Mouse (Mus musculus): ENCODE results near the gene Tmem132d.
A peak's percentile ranks its signal among the peaks of the same experiment; 100 is the strongest.

Tmem132d gene

DNA sequence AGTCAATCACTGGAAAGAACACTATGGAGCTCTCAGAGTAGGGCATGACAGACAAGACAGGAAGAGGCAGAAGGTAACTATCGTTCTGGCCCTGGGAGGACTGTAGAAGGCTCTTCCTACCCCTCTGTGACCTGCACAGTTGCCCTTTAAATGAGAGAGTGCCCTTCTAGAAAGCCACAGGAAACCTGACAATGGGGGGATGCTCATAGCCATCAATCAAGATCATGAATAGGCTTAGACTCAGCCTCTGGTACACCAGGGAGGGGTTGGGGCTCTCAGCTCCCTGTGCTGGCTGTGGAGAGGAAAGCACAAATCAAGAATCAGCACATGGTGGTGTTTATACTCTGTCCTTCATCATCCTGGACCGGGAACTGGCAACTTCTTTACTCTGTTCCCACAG, 227.2 kb downstream of the Tmem132d start:
- DNase-seq: no peak

DNA sequence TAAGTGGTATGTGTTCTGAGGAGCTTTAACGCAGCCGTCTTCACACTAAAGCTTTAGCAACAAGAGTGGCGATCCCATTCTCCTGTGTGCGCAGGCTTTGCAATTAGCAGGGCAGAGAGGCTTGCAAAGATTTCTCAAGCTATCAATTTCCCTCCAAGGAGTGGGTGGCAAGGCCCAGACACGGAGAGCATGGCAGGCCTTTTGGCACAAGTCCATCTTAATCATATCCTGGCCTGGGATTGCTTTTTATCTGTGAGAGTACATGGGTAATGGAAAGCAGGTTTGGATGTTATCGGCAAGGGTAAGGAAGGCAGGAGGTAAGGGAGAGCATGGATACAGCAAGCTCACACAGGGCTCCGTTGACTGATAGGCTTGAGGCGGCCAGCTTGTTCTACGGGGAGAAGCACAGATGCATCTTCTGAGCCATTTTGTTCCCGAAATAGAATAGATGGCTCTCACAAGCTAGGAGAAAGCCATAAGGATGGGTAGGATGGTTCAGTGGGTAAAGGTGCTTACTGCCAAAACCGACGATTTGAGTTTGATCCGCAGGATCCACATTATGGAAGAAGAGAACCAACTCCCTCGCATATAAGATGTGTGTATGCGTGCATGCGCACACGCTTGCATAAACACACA, 228.1 kb downstream of the Tmem132d start:
- DNase-seq: no peak

DNA sequence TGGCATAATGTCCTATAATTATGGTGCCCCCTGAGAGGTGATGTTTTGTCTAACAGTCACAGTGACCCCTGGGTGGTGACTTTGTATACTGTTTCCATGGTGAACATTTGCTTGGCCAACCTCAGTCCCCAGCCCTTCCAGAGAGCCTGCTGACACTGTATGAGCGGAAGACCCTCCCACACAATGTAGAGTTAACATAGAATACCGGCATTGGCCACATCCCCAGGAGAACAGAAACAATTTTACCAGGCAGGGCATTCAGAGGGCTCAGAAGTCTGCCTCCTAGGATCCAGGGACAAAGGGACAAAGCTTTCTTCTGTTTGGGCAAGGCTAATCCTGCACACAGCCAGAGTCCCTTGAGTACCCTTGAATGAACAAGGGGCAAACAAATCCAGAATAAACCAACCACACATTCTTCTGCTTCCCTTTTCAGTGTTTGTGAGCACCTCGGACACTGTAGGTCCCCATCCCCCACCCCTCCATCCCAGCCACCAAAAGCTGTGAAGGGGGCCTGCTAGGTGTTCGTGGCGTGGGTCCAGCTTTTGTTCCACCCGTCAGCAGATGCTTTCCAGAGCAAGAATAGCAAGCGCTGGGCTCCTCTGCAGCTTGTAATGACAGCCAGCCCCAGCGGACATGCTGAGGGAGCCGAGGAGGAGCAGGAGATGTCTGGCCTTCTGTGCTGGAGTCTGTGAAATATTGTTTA, 228.8 kb downstream of the Tmem132d start:
- peak; percentile 5 to 23 for DNase-seq

DNA sequence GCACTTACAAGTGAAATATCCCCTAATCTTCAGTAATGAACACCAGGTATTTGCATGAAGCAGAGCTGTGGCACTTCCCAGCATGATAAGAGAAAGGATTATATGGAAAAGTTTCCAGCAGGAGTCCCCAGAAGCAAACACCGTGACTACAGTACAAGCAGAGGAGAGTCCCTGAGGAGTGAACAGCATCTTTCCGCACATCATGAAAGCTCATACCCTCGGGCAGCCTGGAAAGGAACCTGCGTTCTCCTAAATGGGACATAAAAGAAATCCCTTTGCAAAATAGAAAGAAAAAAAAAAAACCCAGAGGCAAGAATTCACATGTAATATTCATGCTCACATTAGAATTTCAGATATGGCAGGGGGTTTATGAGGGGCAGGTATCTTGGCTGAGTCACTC, 238.8 kb downstream of the Tmem132d start:
- no peak for DNase-seq

DNA sequence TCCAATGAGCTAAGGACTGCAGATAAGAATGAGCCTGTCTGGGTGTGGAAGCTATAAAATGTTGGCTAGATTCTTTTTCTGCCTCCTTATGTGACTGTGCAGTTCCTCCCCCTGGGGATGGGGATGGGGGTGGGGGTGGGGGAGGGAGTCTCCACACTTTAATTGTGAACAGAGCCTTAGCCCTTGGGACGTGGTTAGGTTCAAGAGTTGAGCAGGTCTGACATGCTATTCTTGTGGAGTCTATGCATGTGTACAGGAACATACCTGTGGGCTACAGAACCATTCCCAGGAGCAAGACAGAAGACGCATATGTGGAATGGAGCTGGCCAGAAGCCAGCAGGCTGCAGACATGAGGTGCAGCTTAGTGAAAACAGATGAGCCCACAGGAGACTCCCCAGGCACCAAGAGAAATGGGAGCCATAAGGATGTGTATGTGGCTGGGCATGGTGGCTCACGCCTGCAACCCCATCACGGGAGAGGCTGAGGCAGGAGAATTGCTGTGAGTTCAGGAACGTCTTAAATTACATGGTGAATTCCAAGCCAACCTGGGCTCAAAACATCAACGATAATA, 240.3 kb downstream of the Tmem132d start:
- DNase-seq: no peak

DNA sequence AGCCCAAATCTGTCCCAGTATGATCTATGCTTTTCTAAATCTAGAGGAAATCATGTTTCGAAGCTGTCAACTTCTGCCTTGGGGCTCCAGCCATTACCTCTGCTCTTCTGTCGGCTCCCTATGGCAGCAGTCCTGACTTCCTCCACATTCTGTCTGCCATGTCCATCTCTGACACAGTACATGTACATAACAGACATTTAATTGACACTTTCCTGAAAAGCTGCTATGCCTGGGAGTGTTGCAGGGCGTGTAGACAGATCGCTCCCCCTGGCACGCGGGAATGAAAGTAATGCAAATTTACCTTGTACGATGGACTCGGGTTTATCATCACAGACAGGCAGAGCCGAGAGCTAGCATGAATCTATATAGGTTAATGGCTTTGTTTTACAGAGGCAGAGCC, 241.2 kb downstream of the Tmem132d start:
- no peak for DNase-seq

DNA sequence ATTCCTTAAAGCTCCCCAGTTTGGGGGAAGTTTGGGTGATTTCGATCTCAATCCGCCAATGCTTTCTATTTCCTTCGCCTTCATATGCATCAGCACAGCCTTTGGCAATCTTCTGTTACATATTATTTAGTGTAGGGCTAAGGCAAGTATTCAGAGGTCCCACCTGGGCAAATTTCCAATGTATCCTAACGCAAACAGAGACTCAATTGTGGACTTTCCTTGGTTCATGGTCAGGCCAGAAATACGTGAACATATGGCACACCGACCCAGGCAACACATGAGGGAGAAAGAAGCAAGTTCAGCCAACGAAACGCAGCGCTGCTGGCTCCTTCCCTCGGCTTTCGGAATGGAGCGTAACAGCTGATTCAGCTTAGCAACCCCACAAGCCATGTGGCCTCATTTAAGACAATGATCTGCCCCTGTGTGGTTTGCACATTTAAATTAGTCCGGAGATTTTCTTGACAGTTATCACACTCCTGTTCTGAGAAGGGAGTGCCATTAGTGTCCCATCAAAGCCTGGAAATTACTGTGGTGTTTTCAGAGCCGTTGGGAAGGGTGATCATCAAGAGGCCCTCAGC, 242.5 kb downstream of the Tmem132d start:
- no peak for DNase-seq

DNA sequence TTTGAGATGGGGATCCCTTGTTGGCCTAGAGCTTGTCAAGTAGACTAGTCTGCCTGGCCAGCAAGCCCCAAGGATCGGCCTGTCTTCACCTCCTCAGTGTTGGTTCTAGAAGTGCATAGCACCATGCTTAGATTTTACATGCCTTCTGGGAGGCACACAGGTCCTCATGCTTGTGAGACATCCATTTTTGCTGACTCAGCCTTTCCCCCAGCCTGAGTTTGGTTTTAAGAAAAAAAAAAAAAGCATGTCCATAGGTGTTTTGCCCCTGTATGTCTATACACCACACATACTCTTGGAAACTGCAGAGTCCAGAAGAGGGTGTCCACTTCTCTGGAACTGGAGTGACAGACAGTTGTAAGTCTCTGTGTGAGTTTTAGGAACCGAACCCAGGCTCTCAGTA, 256.6 kb downstream of the Tmem132d start:
- DNase-seq: no peak

DNA sequence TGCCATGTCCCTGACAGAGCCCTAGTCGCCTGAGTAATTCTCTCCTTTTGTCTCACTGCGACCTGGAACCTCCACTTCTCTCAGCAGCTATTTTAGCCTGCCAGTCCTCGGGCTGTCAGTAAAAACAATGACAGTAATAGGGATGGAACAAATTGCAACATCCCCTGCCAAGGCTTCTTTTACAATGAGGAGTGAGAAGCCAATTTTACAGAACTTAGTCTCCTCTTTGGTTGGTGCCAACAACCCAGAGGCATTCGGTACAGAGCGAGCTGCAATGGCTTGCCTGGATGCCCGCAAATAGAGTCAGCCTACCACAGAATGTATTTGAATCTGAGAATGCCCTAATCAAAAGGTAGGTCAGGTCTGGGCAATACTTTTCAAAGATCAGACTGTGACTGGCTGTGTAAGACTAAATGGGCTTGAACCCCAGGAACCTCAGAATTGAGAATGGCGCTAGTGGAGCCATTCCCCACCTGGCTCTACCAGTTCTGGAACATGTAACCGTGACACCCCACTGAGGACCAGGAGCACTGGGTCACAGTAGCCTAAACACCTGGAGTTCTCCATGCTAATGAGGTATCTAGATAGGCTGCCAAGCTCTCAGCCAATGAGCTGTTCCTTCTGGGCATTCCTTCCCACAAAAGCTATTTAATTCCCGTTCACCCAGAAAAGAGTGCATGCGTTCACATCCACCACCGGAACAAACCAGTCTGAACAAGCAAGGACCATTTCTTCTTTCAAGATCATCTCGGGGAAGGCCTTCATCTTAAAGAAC, 273.8 kb downstream of the Tmem132d start:
- no peak for DNase-seq

DNA sequence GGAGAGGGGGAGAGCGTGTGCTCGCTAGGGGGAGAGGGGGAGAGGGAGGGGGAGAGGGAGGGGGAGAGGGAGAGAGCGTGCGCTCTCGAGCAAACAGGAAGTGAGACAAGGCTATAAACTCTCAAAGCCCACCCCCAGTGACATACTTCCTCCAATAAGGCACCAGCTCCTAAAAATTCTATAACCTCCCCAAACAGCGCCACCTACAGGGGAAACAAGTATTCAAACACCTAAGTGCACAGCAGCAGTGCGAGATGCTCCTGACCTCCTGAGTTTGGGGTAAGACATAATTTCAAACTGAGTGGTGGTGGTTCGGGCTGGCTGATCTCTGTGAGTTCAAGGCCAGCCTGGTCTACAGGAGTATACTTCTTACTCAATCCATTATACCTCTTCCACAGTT, 281.4 kb downstream of the Tmem132d start:
- DNase-seq: no peak

DNA sequence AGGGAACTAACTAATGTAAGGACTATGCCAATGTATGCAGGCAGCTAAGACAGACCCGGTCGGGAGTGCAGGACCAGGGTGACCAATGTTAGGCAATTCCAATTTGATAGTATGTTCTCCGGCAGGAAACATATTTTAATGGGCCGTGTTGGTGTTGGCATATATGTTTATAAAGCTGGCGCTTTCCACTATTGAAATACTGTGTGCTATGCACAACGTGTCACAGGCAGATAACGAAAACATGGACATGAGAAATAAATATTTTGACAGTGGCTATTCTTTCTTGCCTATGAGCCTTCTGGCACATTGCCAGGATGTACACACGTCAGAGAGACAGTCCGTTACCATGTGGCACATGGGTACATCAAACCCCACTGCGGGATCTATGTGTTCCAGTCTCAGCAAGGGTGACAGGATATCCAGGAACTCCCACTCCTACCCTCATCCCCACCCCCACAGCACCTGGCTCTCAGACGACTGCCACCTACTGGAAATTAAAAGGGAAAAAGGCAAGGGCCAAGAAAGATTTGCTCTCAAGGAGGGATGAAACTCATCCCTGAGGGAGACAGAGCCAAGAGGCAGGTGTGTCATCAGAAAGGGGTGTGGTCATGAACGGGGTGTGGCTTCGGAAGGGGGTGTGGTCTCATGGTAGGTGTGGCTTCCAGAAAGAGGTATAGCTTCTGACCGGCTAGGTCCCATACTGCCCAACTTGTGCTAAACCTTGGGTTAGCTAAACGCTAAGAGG, 285.8 kb downstream of the Tmem132d start:
- DNase-seq: peak; percentile 22 to 29

DNA sequence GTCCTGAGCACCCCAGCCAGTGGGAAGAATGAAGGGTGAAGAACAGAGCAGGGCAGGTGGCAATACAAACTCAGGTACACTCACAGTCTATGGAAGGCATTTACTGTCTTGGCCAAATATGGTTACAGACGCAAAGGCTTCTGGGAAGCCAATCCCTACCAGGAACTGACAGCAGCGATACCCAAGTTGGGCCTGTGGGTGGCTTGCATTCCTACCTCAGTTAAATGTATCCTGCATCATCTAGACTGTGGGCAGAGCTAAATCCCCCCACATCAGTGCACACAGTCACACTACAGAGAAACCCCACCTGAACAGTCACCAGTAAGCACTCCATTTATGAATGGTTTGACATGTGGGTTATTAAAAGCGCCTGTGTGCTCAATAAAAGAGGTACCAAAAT, 288.1 kb downstream of the Tmem132d start:
- no peak for DNase-seq

DNA sequence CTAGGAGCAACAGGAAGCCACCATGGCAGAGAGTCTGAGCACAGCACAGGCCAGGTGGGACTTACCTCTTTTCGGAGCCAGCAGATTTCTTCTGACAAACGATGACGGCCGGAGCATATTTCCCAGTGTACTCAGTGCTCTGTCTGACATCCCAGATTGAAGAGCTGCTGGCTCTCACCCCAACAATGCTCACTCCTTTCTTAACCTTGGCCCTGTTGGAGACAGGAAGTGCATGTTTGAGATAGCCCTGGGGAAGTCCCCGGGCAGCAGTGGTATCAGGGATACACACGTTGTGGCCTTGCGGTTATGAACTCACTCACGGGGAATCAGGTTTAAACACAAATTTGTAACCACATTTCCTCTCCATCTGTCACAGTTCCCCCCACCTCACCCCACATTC, 296.1 kb downstream of the Tmem132d start:
- DNase-seq: no peak

DNA sequence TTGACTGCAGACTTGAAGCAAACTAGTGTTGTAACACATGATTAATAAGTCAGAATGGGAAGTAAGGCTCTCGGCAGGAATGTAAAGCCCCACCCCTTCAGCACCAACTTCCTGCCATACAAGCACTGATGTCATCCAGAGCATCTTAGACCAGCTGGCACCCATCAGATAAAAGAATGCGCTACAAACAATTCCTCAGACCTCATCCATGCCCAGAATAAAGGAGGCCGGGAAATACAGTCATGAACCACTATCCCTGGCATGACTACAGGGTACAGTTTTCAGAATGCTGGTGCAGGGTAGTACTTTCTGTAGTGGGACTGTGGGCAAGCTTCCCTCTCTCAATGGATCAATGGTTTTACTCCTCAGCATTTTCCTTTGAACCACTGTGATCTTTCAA, 310.2 kb downstream of the Tmem132d start:
- peak in 1 of 2 experiments; percentile 4 for DNase-seq

DNA sequence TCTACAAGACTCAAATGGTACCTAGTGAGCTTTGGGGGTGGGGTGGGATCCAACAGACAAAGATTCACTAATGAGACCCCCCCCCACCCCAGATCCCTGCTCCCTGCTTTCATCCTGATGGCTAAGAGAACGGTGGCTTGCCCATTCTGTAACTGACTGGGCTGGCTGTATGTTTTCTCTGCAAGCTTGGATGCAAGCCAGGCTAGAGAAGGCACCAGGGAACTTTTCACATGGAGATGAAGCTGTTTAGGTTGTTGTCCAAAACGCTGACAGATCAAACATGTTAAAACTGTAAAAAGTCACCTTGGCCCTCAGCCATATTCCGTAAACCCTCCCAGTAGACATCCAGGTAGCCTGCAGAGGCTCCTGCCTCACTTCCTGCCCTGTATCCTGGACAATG, 313.7 kb downstream of the Tmem132d start:
- no peak for DNase-seq

DNA sequence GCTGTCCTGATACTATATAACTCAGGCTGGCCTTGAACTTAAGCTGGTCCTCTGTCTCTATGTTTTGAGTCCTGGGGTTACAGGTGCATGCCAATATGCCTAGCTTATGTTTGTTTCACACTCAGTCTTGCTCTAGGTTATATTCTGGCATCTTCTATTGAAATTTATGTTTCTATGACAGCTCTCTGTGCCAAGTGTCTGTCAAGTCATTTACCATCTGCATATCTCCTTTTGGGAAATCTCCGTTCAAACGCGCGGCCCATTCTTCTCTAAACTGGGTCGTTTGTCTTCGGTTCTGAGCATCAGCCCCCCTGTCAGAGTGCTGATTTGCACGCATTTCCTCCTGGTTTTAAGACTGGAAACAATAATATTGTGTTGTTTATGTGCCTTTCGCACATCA, 319.8 kb downstream of the Tmem132d start:
- DNase-seq: no peak

DNA sequence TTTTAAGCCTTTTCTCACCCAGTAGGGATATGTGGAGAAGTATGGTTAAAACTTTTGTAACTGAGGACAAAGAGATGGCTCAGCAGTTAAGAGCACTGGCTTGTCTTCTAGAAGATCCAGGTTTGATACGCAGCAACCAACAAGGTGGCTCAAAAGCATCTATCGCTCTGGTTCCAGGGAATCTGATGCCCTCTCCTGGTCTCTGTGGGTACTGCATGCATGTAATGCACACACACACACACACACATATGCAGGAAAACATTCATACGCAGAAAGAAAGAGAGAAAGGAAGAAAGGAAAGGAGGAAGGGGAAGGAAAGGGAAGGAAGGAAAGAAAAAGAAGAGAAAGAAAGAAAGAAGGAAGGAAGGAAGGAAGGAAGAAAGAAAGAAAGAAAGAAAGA, 320.4 kb downstream of the Tmem132d start:
- no peak for DNase-seq

DNA sequence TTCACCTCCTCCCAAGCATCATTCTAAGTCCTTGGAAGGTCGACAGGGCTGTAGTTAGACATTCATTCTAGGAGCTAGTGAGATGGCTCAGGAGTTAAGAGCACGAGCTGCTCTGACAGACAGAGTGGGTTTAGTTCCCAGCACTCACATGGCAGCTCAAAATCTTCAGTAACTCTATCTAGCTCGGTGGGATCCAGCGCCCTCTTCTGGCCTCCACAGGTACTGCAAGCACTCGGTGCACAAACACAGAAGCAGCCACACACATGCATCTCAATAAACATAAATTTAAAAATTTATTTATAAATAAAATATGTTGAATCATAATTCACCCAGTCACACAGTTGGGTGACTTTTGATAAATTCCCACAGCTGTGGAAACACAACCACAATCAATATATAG, 321.2 kb downstream of the Tmem132d start:
- DNase-seq: no peak

DNA sequence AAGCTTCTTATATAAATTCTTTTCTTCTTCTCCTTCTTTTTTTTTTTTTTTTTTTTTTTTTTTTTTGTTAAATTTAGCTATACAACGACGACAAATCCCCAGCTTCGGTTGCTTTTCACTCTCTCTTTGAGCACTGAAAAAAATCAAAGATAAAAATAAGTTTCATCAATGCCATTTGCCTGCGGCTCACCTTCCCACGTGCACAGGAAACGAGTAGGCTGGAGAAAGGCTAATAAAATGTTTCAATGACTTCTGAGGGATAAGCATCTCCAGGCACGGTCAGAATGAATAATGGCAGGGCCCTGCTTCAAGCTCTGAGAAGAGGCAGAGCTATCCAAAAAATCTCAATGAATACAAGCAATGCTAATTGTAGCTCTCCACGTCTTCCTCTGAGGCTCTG, 330.3 kb downstream of the Tmem132d start:
- DNase-seq: no peak

DNA sequence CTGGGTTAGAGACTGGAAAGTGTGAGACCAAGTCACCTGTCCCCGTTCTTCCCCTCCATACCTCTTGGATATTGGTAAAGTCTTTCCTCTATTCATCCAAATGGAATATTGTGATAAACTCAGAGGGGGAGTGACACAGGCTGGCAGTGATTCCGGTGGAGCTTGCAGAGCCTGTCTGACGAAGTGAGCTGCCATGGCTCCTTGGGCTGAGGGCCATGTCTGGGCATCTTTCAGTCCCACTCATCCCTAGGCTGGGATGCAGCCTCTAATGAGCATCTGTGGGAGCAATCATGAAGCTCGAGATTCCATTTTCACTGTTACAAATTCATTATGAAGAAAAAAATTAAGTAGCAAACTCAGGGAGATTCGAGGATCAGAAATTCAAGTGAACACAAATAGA, 332.5 kb downstream of the Tmem132d start:
- DNase-seq: no peak

DNA sequence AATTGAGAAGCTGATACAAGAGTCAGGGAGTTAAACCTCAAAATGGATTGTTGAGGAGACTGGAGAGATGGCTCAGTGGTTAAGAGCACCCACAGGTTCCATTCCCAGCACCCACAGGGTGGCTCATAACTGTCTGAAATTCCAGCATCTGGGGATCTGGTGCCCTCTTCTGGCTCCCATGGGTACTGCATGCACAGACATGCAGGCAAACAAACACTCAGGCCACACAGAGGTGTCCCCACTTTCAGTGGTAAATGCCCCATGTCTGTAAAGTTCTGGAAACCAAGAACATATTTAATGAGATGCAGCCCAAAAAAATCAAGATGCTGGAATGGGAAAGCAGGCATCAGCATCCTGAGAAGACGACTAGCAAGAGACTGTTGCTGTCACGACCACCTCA, 333.4 kb downstream of the Tmem132d start:
- DNase-seq: no peak

DNA sequence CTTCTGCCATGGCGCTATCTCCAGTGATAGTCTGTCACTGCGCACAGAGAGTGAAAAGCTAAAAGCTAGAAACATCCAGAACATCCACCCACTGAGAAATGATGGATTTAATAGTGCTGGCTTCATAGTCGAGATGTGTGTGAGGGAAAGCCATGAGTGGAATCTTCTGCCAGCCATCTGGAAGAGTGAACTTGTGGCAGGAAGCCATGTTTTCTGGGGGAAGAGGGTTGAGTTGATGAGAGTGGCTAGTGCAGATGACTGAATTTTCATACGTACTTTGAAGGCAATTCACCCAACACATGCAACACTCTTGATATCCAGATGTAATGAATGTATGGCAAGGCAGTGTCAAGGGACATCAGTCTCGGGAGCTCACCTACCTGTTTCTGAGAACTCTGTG, 342.3 kb downstream of the Tmem132d start:
- DNase-seq: no peak

DNA sequence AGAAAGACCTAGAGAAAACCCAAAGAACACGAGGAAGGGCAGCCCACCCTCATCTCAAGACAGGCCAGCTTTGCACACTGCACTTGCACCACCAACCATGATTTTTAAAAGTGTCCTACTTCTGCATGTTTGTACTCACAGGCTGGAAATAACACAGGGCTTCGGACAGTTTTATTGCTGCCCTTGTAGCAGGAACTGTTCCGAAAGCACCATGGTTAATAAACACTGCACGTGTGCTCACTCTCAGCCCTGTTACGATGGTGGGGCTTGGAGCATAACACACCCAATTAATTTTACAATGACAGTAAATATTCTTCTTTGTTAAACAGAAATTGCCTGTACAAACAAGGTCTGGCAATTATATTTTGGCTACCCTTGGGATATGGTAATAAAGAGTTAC, 357.4 kb downstream of the Tmem132d start:
- no peak for DNase-seq

Measured in lung, postnatal 4 days (tissue).